Mouse (Mus musculus): ENCODE results near the gene Taco1. TPM values are rescaled to one million over a fixed set of nuclear protein-coding genes. Genes with fewer than 3 reads are reported as not detected.

The Taco1 gene
- total RNA-seq, 2 experiments from 2014 or later: 18.0 to 20.2 TPM

DNA sequence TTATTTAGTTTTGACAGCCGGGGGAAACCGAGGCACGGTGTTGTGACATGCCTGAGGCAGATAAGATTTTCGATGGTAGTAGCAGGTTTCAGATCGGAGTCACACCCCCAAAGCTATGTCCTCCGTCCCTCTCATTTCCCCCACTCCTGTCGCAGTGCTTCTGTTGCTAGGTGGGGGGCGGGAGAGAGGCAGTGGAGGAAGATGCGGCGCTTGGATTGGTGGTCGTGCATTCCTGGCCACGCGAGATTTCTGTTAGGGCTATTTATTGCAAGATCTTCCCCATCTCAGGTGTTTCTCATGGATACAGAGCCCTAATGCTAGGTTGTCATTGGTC is 28.5 kb upstream of the Taco1 start:
- H3K27ac ChIP-seq: peak overlapping the region; percentile 93
- DNase-seq (ENCODE audit: extremely low spot score in 1 of 2, low spot score in 2 of 2): peak; percentile 58 to 65

DNA sequence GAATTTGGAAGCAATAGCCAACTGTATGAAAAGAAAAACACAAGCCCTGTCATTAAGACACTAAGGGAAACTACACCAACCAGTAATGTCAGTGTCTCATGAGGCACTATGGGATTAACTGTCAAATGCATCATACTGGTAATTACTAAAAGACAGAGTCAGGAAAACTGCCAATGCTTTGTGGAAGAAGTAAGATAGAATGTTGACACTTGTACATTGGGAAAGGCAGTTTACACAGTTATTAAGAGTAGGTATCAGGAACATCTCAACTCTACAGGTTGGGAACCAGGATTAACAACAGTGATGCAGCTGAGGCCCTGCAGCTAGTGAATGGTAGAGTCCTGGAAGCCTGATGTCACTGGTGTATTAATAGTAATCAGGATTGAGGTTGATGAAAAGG is 21.5 kb upstream of the Taco1 start:
- no peak for DNase-seq (ENCODE audit: extremely low spot score in 1 of 2, low spot score in 2 of 2)
- no peak for TF ChIP-seq CTCF (IDR thresholded peaks at IDR 0.05)

More for the DNA sequence above, 28.5 kb upstream of the Taco1 start:
- H3K4me3 ChIP-seq: peak overlapping the region; percentile 73
- no peak for TF ChIP-seq CTCF (IDR thresholded peaks at IDR 0.05)
- intact Hi-C loops (cut with DNase I): loop anchor here (5.0 kb wide), 1 partner anchor 305 kb away; no protein-coding TSS in a partner anchor

DNA sequence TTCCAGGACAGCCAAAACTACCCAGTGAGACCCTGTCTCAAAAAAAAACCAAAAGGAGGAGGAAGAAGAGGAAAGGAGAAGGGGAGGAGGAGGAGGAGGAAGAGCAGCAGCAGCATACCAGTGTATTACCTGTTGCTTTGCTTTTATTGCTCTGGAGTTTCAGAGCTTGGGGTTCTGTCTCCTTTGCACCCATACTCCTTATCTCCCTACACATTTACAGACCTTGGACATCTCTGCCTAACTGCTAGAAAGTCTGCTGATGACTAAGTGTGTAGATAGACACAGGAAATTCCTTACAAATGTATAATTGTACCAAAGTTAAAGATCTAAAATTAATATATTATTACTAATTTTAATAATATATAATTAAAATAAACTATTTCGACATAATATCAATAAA is 20.6 kb upstream of the Taco1 start:
- no peak overlapping the region for H3K4me3 ChIP-seq
- TF ChIP-seq CTCF (IDR thresholded peaks at IDR 0.05): no peak
- no peak overlapping the region for H3K27ac ChIP-seq
- intact Hi-C loops (cut with DNase I): no loop called here
- no peak for DNase-seq (ENCODE audit: extremely low spot score in 1 of 2, low spot score in 2 of 2)

More for the DNA sequence above, 21.5 kb upstream of the Taco1 start:
- H3K4me3 ChIP-seq: no peak overlapping the region
- intact Hi-C loops (cut with DNase I): no loop called here
- H3K27ac ChIP-seq: no peak overlapping the region

DNA sequence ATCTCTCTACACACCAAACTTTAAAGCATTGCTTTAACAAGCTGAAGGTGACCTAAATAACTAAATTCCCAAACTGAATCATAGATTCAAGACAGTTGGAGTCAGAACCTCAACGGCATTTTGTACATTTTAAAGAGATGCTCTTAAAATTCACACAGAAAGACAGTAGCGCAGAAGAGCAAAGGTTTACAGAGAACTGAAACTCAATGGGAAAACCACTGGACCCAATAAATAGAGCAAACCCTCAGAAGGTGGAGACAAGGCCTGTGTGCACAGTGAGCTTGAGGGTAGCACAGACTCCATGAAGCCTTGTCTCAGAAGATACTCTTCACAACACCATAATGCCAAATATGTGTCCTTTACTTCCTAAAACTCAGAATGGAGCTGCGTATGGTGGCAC is 20.1 kb upstream of the Taco1 start:
- no peak overlapping the region for H3K27ac ChIP-seq
- H3K4me3 ChIP-seq: no peak overlapping the region
- TF ChIP-seq CTCF (IDR thresholded peaks at IDR 0.05): no peak
- intact Hi-C loops (cut with DNase I): no loop called here
- DNase-seq (ENCODE audit: extremely low spot score in 1 of 2, low spot score in 2 of 2): no peak

DNA sequence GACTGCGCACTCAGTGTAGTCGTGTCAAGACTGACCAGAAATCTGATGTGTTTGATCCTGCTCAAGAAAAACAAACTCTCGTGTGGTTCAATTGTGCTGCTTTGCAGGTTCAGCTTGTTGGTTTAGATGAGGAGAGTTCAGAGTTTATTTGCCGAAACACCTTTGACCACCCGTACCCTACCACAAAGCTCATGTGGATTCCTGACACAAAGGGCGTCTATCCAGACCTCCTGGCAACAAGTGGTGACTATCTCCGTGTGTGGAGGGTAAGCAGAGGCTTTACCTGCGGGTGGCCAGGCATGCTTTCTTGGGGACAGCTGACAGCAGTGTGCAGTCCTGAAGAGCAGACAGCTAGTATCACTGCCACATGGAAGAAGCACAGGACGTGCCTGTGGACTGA is 19.3 kb upstream of the Taco1 start:
- Histone ChIP-seq H3K4me3 (no peak overlapping the region), H3K27ac (no peak overlapping the region)
- TF ChIP-seq CTCF (IDR thresholded peaks at IDR 0.05): no peak
- DNase-seq (ENCODE audit: extremely low spot score in 1 of 2, low spot score in 2 of 2): no peak
- intact Hi-C loops (cut with DNase I): no loop called here

DNA sequence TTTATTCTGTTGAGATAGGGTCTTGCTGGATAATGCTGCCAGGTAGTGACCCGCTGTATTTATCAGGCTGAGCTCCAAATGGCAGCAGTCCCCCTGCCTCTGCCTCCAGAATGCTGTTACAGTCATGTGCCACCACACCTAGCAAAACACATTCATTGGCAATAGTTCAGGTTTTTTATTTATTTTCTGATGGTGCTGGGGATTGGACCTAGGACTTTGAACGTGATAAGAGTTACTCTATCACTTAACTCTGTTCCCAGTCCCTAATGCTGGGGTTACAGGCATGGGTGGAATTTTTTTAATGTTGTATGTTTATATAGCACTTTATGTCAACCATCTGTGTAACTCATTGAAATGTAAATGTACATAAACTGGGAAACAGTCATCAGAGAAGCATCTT is 11.9 kb upstream of the Taco1 start:
- intact Hi-C loops (cut with DNase I): no loop called here
- no peak overlapping the region for H3K27ac ChIP-seq
- no peak for DNase-seq (ENCODE audit: extremely low spot score in 1 of 2, low spot score in 2 of 2)
- no peak overlapping the region for H3K4me3 ChIP-seq
- no peak for TF ChIP-seq CTCF (IDR thresholded peaks at IDR 0.05)

DNA sequence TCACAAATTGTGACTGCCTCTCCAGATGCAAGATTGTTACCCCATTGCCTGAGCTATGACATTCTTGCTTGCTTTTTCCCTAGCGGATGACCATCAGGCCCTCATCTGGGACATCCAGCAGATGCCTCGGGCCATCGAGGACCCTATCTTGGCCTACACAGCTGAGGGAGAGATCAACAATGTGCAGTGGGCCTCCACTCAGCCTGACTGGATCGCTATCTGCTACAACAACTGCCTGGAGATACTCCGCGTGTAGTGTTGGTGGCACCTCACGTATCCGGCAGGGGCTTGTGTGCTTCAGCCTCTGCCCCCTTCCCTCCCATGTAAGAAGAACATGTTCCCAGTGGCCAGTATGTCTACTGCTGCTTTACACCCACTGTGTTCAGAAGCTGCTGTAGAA is 11.3 kb upstream of the Taco1 start:
- TF ChIP-seq CTCF (IDR thresholded peaks at IDR 0.05): no peak
- intact Hi-C loops (cut with DNase I): no loop called here

DNA sequence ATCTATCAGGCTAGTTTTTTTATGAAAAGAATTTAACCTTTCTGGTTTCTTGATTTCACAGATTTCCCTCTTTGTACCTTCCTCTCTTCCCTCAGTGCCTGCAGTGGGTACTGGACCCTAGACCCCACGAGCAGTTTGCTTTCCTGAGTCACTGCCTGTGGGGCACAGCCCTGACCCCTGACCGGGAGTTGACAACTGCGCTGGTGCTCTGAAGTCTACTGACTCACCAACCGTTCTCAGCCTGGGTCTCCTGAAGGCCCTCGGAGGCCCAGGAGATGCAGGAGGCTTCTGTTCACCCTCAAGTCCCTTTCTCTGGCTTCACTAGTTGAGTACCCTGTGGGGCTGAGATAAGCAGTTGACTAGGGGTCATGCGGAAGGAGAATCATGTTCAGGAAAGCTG is 10.5 kb upstream of the Taco1 start:
- Histone ChIP-seq H3K27ac (no peak overlapping the region), H3K4me3 (no peak overlapping the region)
- intact Hi-C loops (cut with DNase I): no loop called here
- no peak for TF ChIP-seq CTCF (IDR thresholded peaks at IDR 0.05)
- no peak for DNase-seq (ENCODE audit: extremely low spot score in 1 of 2, low spot score in 2 of 2)

More for the DNA sequence above, 11.3 kb upstream of the Taco1 start:
- H3K27ac ChIP-seq: no peak overlapping the region
- DNase-seq (ENCODE audit: extremely low spot score in 1 of 2, low spot score in 2 of 2): no peak
- no peak overlapping the region for H3K4me3 ChIP-seq

DNA sequence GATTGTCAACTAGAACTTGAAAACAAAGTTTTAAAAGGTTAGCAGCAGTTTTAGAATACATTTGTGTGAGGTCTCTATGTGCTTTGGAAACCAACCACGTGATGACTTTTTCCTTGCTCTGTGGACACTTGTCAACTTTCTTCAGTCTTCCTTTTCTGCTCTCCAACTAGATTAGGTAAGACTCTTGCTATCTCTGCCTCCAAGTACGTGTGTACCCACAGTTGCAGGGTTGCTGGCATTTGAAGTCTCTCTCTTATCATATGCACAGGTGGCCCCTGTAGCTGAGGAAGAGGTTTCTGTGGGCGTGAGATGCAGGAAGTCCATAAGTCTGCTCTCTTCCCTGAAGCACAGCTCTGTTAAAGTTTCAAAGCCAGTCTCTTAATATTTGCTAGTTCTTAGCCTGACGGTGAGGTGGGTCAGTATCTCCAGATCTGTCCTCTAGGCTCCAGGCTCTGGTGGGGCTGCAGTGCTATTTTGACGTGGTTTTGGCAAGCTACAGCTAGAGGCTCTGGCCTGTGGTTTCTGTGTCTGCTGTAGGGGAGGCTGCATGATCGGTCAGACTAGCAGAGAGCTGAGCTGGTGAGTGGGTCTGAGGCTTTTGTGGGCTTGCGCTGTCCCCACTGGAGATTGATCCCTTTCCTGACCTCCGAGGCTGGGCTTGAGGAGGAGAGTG is 8.9 kb upstream of the Taco1 start:
- Histone ChIP-seq H3K27ac (no peak overlapping the region), H3K4me3 (no peak overlapping the region)
- intact Hi-C loops (cut with DNase I): no loop called here
- no peak for DNase-seq (ENCODE audit: extremely low spot score in 1 of 2, low spot score in 2 of 2)
- TF ChIP-seq CTCF (IDR thresholded peaks at IDR 0.05): no peak

DNA sequence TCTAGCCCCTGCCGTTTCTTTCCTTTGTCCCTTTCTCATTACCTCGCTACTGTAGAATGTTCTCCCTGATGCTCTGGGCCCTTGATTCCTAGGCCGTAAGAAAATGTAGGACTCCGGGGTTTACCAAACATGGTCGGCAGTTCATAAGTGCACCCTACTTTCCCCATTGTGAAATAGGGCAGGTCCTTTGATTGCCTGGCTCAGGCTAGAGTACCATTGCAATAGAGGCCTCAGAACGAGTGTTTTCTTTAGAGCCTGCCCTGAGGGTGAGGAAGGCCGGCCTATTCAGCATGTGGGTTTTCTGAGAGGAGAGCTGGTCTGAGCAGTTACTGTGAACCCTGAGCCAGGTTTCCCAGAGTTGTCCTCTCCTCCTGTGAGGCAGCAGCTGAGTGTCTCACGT is 7.8 kb upstream of the Taco1 start:
- TF ChIP-seq CTCF (IDR thresholded peaks at IDR 0.05): no peak
- H3K27ac ChIP-seq: no peak overlapping the region

DNA sequence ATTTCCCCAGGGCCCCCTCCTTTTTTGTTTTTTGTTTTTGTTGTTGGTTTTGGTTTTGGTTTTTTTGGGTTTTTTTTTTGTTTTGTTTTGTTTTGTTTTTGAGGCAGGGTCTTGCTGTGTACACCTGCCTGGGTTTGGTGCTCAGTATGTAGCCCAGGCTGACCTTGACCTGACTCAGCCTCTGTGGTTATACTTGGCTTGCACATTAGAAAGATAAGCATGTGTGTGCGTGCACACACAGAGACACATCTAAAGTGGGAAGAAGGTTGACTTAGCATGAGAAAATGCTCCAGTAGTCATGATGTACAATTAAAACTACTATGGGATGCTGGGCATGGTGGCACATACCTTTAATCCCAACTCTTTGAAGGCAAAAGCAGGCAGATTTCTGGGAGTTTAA is 5.3 kb upstream of the Taco1 start:
- H3K4me3 ChIP-seq: no peak overlapping the region
- TF ChIP-seq CTCF (IDR thresholded peaks at IDR 0.05): no peak
- no peak overlapping the region for H3K27ac ChIP-seq
- intact Hi-C loops (cut with DNase I): no loop called here
- DNase-seq (ENCODE audit: extremely low spot score in 1 of 2, low spot score in 2 of 2): no peak

More for the DNA sequence above, 7.8 kb upstream of the Taco1 start:
- DNase-seq (ENCODE audit: extremely low spot score in 1 of 2, low spot score in 2 of 2): no peak
- no peak overlapping the region for H3K4me3 ChIP-seq
- intact Hi-C loops (cut with DNase I): no loop called here

DNA sequence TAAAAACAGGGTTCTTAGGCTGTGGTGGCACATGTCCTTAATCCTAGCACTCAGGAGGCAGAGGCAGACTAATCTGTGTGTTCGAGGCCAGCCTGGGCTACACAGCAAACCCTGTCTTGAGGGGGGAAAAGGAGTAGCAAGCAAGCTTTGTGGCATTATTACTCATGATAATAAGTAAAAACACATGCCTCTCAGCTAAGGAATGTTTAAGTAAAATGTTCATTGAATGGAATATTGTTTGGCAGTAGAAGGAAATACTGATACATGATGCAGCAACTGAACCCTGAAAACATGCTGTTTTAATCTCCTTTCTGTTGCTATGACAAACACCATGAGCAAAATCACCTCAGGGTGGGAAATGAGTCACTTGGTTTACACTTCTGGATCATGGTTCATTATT is 4.5 kb upstream of the Taco1 start:
- Histone ChIP-seq H3K27ac (no peak overlapping the region), H3K4me3 (no peak overlapping the region)
- intact Hi-C loops (cut with DNase I): no loop called here
- DNase-seq (ENCODE audit: extremely low spot score in 1 of 2, low spot score in 2 of 2): no peak
- TF ChIP-seq CTCF (IDR thresholded peaks at IDR 0.05): no peak

DNA sequence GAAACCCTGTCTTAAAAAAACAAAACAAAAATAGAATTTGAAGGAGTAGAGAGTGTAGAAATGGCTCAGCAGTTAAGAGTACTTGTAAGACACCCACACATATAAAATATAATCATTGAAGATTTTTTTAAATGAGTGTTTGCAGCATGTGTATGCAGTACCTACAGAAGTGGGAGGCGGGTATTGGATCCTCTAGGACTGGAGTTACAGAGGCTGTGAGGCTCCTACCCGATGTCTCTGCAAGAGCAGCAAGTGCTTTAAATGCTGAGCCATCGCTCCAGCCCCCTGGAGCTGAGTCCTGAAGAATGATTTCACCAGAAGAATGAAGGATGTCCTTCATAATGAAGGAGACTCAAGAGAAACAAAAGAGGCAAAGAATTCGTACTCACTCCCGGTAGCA is 2.1 kb upstream of the Taco1 start:
- intact Hi-C loops (cut with DNase I): no loop called here
- Histone ChIP-seq H3K27ac (no peak overlapping the region), H3K4me3 (no peak overlapping the region)
- peak in 1 of 2 experiments; percentile 19 for DNase-seq (ENCODE audit: extremely low spot score in 1 of 2, low spot score in 2 of 2)
- TF ChIP-seq CTCF (IDR thresholded peaks at IDR 0.05): no peak
